ENCODE assay signal across 25 mouse cellular contexts in the genomic region with DNA sequence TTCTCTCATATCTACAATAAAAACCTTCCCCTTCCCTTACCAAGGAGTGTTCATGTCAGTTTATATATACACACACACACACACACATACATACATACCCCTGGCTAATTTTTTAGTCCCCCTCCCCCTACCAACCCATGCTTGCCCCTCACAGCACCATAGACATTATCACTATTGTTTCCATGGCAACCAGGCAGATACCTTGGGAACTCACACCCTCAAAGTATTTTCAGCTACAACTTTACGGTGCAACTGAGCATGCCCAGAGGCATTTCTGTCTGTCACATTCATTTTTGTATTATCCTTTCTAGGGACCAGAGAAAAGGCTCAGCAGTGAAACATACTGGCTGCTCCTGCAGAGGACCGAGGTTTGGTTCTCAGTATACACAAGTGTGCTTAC. TPM values are rescaled to one million over a fixed set of nuclear protein-coding genes. Genes with fewer than 3 reads are reported as not detected.
A peak's percentile ranks its signal among the peaks of the same experiment; 100 is the strongest.
DNase-seq lines count a peak whose midpoint lies in the region; ATAC-seq lines count a peak whose summit lies in the region.
"Had no signal": no experiment of that assay in that cellular context is flagged by ENCODE, and none has a peak within 500 bp of the region (broad histone marks: within the 10 kb centered on the region; RNA-seq: fewer than 3 reads in every experiment).

No protein-coding gene starts in this region.

- no peak for ATAC-seq in hindbrain, embryonic 13.5 days (ENCODE audit: low FRiP score)
- ATAC-seq in hindbrain, embryonic 11.5 days (ENCODE audit: low FRiP score) = no peak
- no peak for ATAC-seq in hindbrain, embryonic 15.5 days (ENCODE audit: low FRiP score, low read depth)
- no peak for ATAC-seq in neural tube, embryonic 15.5 days (ENCODE audit: low FRiP score)
- ATAC-seq: intestine, embryonic 15.5 days; liver, embryonic 12.5 days had no signal

- peaks cover 45% of the 10 kb centered on the region for H3K4me1 ChIP-seq in hindbrain, embryonic 13.5 days (replicated peaks)
- H3K4me1 ChIP-seq in hindbrain, embryonic 11.5 days (replicated peaks; ENCODE audit: control insufficient read depth, insufficient read depth, low read length) = peaks cover 2% of the 10 kb centered on the region
- H3K4me1 ChIP-seq in hindbrain, embryonic 15.5 days (replicated peaks) = peaks cover 36% of the 10 kb centered on the region
- peaks cover 45% of the 10 kb centered on the region for H3K4me1 ChIP-seq in neural tube, embryonic 15.5 days

- H3K36me3 ChIP-seq in hindbrain, embryonic 13.5 days = peaks cover 54% of the 10 kb centered on the region
- no peaks in the 10 kb centered on the region for H3K36me3 ChIP-seq in hindbrain, embryonic 11.5 days (ENCODE audit: control insufficient read depth, insufficient read depth, low read length)
- peaks cover 38% of the 10 kb centered on the region for H3K36me3 ChIP-seq in hindbrain, embryonic 15.5 days
- H3K36me3 ChIP-seq in neural tube, embryonic 15.5 days = peaks cover 39% of the 10 kb centered on the region
- H3K36me3 ChIP-seq: intestine, embryonic 15.5 days; liver, embryonic 12.5 days had no signal

- H3K4me3 ChIP-seq in hindbrain, embryonic 13.5 days = no peak overlapping the region
- H3K4me3 ChIP-seq in hindbrain, embryonic 11.5 days (ENCODE audit: low read depth, low read length) = no peak overlapping the region
- H3K4me3 ChIP-seq in hindbrain, embryonic 15.5 days = no peak overlapping the region
- no peak overlapping the region for H3K4me3 ChIP-seq in neural tube, embryonic 15.5 days (replicated peaks)
- H3K4me3 ChIP-seq: gastrocnemius, adult 2 months; intestine, embryonic 15.5 days; limb, embryonic 12.5 days; liver, embryonic 12.5 days; midbrain, embryonic 12.5 days had no signal

- no peak for DNase-seq in hindbrain, embryonic 11.5 days (ENCODE audit: low spot score)
- DNase-seq in retina, postnatal 1 day = peak; percentile 17
- DNase-seq in retina, embryonic 14.5 days (ENCODE audit: low spot score) = no peak
- DNase-seq in cerebellum, adult 8-10 months = no peak
- no peak for DNase-seq in adrenal gland, adult 2 months
- DNase-seq: adrenal gland, postnatal 14 days; cerebellum, adult 9-11 months; gastrocnemius, adult 2 months; heart, postnatal 4 days; kidney, postnatal 25 days; layer of hippocampus, postnatal 36 days; lung, adult 18-20 months; lung, postnatal 10 days; right cerebral cortex, postnatal 25 days; spleen, adult 18-20 months had no signal

- H3K27ac ChIP-seq in hindbrain, embryonic 13.5 days = peak overlapping the region; percentile 95
- no peak overlapping the region for H3K27ac ChIP-seq in hindbrain, embryonic 11.5 days (ENCODE audit: low read depth, low read length)
- peak overlapping the region; percentile 82; the same call in 1 of the 2 replicates for H3K27ac ChIP-seq in hindbrain, embryonic 15.5 days (replicated peaks)
- peak overlapping the region; percentile 86; the same call in 1 of the 2 replicates for H3K27ac ChIP-seq in neural tube, embryonic 15.5 days (replicated peaks)
- H3K27ac ChIP-seq: gastrocnemius, adult 2 months; intestine, embryonic 15.5 days; limb, embryonic 12.5 days; liver, embryonic 12.5 days had no signal

- H3K27me3 ChIP-seq in hindbrain, embryonic 13.5 days = no peaks in the 10 kb centered on the region
- H3K27me3 ChIP-seq in hindbrain, embryonic 11.5 days (ENCODE audit: control insufficient read depth, insufficient read depth, low read length) = no peaks in the 10 kb centered on the region
- no peaks in the 10 kb centered on the region for H3K27me3 ChIP-seq in hindbrain, embryonic 15.5 days
- no peaks in the 10 kb centered on the region for H3K27me3 ChIP-seq in neural tube, embryonic 15.5 days (replicated peaks)
- H3K27me3 ChIP-seq: intestine, embryonic 15.5 days; limb, embryonic 12.5 days; liver, embryonic 12.5 days; midbrain, embryonic 12.5 days had no signal

- no peak overlapping the region for H3K9ac ChIP-seq in hindbrain, embryonic 13.5 days
- H3K9ac ChIP-seq in hindbrain, embryonic 11.5 days (ENCODE audit: low read depth, low read length) = no peak overlapping the region
- no peak overlapping the region for H3K9ac ChIP-seq in hindbrain, embryonic 15.5 days
- H3K9ac ChIP-seq in neural tube, embryonic 15.5 days (replicated peaks) = no peak overlapping the region
- H3K9ac ChIP-seq: intestine, embryonic 15.5 days; limb, embryonic 12.5 days; liver, embryonic 12.5 days; midbrain, embryonic 12.5 days had no signal

- H3K9me3 ChIP-seq in hindbrain, embryonic 13.5 days = no peaks in the 10 kb centered on the region
- H3K9me3 ChIP-seq in hindbrain, embryonic 11.5 days (ENCODE audit: control insufficient read depth, low read length) = no peaks in the 10 kb centered on the region
- no peaks in the 10 kb centered on the region for H3K9me3 ChIP-seq in hindbrain, embryonic 15.5 days
- no peaks in the 10 kb centered on the region for H3K9me3 ChIP-seq in neural tube, embryonic 15.5 days (replicated peaks)
- H3K9me3 ChIP-seq: intestine, embryonic 15.5 days; limb, embryonic 12.5 days; liver, embryonic 12.5 days; midbrain, embryonic 12.5 days had no signal

- H3K4me2 ChIP-seq in hindbrain, embryonic 13.5 days = no peak overlapping the region
- H3K4me2 ChIP-seq in hindbrain, embryonic 11.5 days (replicated peaks; ENCODE audit: low read depth, low read length) = no peak overlapping the region
- H3K4me2 ChIP-seq in hindbrain, embryonic 15.5 days = no peak overlapping the region
- no peak overlapping the region for H3K4me2 ChIP-seq in neural tube, embryonic 15.5 days
- H3K4me2 ChIP-seq: intestine, embryonic 15.5 days; limb, embryonic 12.5 days; liver, embryonic 12.5 days; midbrain, embryonic 12.5 days had no signal

- WGBS in hindbrain, embryonic 13.5 days = 64% methylated on average over 2 of the region's 2 CpGs
- 81% methylated on average over 2 of the region's 2 CpGs for WGBS in hindbrain, embryonic 11.5 days
- WGBS in hindbrain, embryonic 15.5 days = 47% methylated on average over 2 of the region's 2 CpGs
- 57% methylated on average over 2 of the region's 2 CpGs for WGBS in neural tube, embryonic 15.5 days

RNA-seq across cellular contexts. Expression of gene Fndc9, which starts 15.1 kb away (rescaled TPM):
- 1.7 TPM in 2 replicates for polyA plus RNA-seq in hindbrain, embryonic 13.5 days (2015; fragmentation: Nextera tagmentation; extraction: Ambion mirVana)
- polyA plus RNA-seq in hindbrain, embryonic 11.5 days (2014; fragmentation: Nextera tagmentation; extraction: Ambion mirVana) = 0.68 and 1.0 TPM in 2 replicates
- 3.1 and 3.6 TPM in 2 replicates for polyA plus RNA-seq in hindbrain, embryonic 15.5 days (2015; fragmentation: Nextera tagmentation; extraction: Ambion mirVana)
- polyA plus RNA-seq in neural tube, embryonic 15.5 days (2015; fragmentation: Nextera tagmentation; extraction: Ambion mirVana) = 1.5 and 2.3 TPM in 2 replicates
- not detected for total RNA-seq in adrenal gland, adult 2 months (2021)
- polyA plus RNA-seq in adrenal gland, adult 2 months (2012; rRNA removed) = not detected in 2 replicates
- total RNA-seq: adrenal gland, postnatal 14 days; gastrocnemius, adult 2 months; gastrocnemius, postnatal 4 days; heart, adult 8-10 months; heart, postnatal 4 days had no signal
- polyA plus RNA-seq: intestine, embryonic 15.5 days; kidney, embryonic 14.5 days; liver, embryonic 12.5 days had no signal

RNA-seq across cellular contexts. Expression of gene Nipal4, which starts 53.9 kb away (rescaled TPM):
- polyA plus RNA-seq in hindbrain, embryonic 13.5 days (2015; fragmentation: Nextera tagmentation; extraction: Ambion mirVana) = 0.31 and 0.62 TPM in 2 replicates
- polyA plus RNA-seq in hindbrain, embryonic 11.5 days (2014; fragmentation: Nextera tagmentation; extraction: Ambion mirVana) = 0.96 and 1.6 TPM in 2 replicates
- polyA plus RNA-seq in hindbrain, embryonic 15.5 days (2015; fragmentation: Nextera tagmentation; extraction: Ambion mirVana) = 0.43 and 0.47 TPM in 2 replicates
- 0.15 and 0.75 TPM in 2 replicates for polyA plus RNA-seq in neural tube, embryonic 15.5 days (2015; fragmentation: Nextera tagmentation; extraction: Ambion mirVana)
- not detected for total RNA-seq in adrenal gland, adult 2 months (2021)
- polyA plus RNA-seq in adrenal gland, adult 2 months (2012; rRNA removed) = 0.04 and 0.07 TPM in 2 replicates
- total RNA-seq: adrenal gland, postnatal 14 days; gastrocnemius, adult 2 months had no signal
